Mouse (Mus musculus) B cell, adult 67 days (primary cell): Measurements from ENCODE around the gene H2afx. TPM values are rescaled to one million over a fixed set of nuclear protein-coding genes. Genes with fewer than 3 reads are reported as not detected.

ENCODE experiments used
- total RNA-seq, 2 experiments: library from RNA; stranded (reverse); gene quantifications; 4 replicates each; pipeline ENCODE4 v1.2.4; 2023

H2afx gene
- total RNA-seq: 10 to 100 TPM; 38.2 to 42.1 TPM

DNA sequence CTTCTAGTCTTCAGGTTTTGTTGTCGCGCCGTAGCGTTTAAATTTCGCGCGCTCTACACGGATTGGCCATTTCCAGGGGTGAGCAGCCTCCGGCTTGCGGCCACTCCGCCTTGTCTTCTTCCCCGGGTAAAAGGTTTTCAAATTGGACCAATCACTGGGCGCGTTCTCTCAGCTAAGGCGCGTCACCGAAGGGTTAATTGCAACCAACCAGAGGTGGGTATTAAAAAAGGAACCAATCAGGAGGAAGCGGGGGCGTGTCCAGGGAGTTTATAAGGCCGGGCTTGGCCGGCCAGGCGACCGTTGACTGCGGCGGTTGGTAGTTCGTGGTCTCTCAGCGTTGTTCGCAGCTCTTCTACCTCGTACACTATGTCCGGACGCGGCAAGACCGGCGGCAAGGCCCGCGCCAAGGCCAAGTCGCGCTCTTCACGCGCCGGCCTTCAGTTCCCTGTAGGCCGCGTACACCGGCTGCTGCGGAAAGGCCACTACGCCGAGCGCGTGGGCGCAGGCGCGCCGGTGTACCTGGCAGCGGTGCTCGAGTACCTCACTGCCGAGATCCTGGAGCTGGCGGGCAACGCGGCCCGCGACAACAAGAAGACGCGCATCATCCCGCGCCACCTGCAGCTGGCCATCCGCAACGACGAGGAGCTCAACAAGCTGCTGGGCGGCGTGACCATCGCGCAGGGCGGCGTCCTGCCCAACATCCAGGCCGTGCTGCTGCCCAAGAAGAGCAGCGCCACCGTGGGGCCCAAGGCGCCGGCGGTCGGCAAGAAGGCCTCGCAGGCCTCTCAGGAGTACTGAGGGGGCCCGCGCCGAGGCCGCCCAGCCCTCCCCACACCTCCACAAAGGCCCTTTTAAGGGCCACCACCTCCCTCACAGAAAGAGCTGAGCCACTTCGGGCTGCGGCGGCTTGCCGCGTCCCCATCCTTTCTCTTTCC, at the start of gene H2afx:
Gene H2afx, plus strand, starts transcription at position 299 of the 935 bp plus-strand sequence.

DNA sequence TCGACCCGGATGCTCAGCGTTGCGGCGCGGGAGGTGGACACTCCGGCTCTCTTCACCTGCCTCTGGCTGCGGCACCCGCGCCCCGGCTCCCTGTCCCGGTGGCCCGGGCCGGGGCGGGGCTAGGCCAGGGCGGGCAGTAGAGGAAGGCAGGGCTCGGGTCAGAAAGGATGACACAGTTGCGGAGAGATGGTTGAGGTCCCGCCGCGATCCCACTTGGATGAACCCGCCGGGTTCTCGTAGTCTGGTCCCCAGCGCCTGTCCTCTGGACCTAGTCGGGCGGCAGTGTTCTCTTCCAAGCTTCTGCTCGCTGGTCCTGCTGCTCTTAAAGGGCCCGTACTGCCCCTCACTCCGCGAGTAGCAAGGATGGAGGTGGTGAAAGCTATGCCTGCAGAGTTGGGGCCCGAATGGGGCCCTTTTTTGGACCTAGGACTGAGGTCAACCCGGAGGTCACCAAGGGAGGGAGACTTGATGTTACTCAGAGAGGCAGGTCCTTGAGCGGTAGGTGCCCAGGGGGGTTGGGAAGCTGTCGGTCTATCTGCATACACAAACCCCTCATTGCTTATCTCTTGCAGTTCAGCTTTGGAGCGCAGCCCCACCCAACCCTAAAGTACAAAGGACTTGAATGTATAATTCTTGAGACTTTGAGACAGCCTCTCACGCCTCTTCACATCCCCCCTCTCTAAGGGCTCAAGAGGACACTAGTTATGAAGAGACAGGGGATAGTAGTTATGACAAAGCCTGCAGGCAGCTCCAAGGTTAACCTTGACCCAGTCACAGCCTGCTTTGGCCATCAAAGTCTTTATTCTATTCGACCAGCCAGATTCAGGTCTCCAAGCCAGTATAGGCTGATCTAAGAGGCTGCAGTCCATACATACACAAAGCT, 46.2 kb upstream of the H2afx start, which contains the start of gene Abcg4:
Gene Abcg4, minus strand, starts transcription at position 540 of the 883 bp plus-strand sequence.

GRCm38 (mm10) chr9:44305466-44306079, 28.9 kb upstream of the H2afx start, which contains the start of gene Hinfp:
Hinfp (minus strand) TSS chr9:44305671.

DNA sequence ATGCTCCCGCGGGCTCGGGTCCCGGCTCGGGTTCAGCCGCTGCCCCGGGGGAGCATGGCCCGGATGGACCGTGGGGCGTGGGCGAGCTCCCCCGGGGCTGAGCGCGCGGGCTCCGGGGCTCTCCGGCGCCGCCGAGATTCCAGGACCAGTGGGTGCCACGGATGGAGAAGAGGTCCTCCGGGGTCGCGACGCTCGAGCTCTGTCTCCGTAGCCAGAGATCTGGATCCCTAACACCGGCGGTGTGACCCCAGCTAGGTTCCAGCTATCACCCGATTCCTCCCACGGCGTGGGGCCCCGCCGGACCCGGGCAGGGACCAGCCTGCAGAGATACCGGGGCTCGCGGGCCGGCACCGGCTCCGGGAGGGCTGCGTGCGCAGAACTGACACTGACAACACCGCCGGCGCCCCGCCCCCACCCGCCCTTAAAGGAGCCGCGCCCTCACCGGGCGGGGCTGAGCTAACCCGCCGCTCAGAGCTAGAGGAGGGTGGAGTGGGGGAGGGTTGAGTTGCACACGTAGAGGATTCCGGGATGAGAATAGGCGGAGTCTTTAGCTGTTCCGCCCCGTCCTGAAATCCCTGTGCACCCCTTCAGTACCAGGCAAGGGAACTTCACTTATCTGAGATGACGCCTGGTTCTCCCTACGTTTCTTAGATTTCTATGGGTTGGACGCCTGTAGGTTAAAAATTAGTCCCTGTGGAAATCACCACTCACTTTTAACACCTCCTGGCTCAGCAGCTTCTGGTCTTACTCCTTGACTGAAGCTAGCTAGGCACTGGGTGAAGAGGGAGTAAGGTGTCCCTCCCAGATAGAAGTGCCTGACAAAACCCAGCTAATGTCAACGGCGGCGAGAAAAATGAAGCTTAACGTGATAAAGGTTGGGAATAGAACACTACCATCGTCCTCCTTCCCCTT, 14.4 kb upstream of the H2afx start, which contains the start of gene C2cd2l:
Gene C2cd2l, minus strand, starts transcription at position 399 of the 912 bp plus-strand sequence.

DNA sequence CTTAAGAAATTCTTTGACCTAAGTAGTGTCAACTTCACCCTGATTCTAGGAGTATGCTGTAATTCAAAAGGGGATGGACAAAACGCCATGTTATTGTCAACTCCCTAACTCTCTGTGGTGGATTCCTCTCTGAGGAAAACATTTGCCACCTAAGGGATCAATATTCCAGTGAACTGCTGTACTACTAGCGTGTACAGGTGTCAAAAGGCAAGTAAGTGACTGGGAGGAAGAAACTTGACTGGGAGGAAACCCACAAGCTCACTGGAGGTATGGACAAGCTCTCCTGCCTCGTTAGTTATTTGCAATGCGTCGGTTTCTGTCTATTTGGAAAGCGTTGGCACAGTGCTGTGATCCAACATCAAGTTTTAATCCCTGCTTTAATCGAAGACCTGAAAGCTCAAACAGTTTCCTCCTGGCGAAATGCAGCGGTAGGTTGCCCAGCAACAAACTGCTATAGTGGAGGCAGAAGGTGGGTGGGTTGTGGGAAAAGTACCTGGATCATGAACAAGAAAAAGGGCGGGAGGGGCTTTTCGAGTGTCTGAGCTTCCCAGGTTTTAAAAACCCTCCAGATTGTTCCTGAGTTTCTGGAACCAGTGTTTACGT, 8.6 kb upstream of the H2afx start, which contains the start of gene Dpagt1:
Gene Dpagt1, plus strand, starts transcription at position 252 of the 603 bp plus-strand sequence.

DNA sequence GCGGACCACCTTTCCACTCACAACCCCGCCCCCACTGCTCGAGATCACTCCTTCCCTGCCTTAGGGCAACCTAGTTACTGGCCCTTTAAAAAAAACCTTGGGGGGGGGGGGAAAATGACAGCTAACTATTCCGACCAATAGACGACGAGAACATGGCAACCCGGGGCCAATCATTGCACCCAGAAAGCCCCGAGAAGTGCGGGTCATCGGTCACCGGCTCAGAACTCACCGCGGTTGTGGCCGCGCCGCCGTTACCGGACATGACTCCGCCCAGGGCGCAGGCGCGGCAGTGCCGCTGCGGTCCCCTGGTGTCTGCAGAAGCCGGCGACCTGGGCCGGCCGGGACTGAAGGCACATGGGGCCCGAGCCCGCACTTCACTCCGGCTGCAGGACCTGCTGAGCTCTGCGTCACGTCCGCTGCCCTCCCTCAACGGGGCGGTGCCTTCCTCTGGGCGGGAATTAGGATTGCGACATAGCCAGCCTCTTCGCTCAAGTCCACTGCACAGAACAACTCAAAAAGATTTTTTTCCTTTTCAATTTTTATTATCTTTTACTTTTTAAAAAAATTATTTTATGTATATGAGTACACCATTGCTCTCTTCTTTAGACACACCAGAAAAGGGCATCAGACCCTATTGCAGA, 9.4 kb downstream of the H2afx start, which contains the start of gene Hmbs:
Gene Hmbs, minus strand, starts transcription at position 448 of the 641 bp plus-strand sequence.

GRCm38 (mm10) chr9:44361190-44361917, 26.9 kb downstream of the H2afx start, which contains the start of gene Vps11:
Vps11 (minus strand) TSS chr9:44361670.

DNA sequence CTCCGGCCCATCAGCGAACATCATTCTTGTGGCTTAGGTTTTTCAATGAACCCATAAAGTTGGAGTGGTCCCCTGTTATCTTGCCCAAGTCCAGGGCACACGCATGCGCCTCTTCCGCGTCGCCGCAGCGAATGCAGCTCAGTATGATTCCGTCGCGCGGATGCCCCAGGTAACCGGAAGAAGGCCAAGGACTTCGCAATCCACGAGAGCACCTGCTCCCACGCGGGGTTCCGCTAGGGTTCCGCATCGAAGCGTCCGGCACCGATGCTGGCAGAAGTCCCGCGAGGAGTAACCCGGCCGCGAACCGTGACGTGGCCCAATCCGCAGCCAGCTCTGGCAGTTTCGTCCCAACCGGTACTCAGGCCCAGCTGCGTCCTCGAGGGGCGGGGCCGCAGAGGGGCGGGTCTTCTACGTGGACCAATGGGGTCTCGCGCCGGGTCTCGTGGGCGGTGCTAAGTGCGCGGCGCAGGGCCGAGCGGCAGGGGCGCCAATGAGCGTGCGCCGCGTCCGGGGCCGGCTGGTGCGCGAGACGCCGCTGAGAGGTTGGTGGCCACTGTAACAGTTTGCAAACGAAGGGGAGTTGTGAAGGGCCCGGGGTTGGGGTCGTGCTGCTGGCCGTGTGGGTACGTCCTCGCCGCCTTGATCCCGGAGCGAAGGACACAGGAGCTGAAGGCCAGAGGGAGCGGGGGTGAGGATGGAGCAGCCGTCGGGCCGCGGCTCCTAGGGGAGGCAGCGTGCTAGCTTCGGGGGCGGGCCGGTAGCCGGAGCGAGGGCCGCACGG, 44.8 kb downstream of the H2afx start, which contains the start of gene Hyou1:
Gene Hyou1, plus strand, starts transcription at position 437 of the 781 bp plus-strand sequence.

Other genes starting within 250 kb of the H2afx start
- under 1 TPM in 1 of 2 experiments, not detected in 1; 0.24 TPM for gene Mfrp, start 233.0 kb upstream of the H2afx start, total RNA-seq
- gene C1qtnf5, start 227.4 kb upstream of the H2afx start, total RNA-seq: not detected
- not detected for gene Gm49380, start 221.2 kb upstream of the H2afx start, total RNA-seq
- 10 to 100 TPM; 20.3 to 24.1 TPM for gene Rnf26, start 221.2 kb upstream of the H2afx start, total RNA-seq
- gene Mcam, start 200.2 kb upstream of the H2afx start, total RNA-seq: 1 to 10 TPM in 1 of 2 experiments, under 1 TPM in 1; 0.53 to 1.1 TPM
- gene Cbl, start 100.6 kb upstream of the H2afx start, total RNA-seq: 100 to 1,000 TPM; 147 to 153 TPM
- not detected for gene Ccdc153, start 94.0 kb upstream of the H2afx start, total RNA-seq
- gene Pdzd3, start 83.2 kb upstream of the H2afx start, total RNA-seq: not detected
- 1 to 10 TPM; 4.1 to 4.4 TPM for gene Nlrx1, start 66.1 kb upstream of the H2afx start, total RNA-seq
- not detected for gene Abcg4, start 46.1 kb upstream of the H2afx start, total RNA-seq
- 10 to 100 TPM; 69.0 to 69.1 TPM for gene Hinfp, start 29.0 kb upstream of the H2afx start, total RNA-seq
- 10 to 100 TPM; 19.9 to 22.5 TPM for gene C2cd2l, start 14.4 kb upstream of the H2afx start, total RNA-seq
- 10 to 100 TPM; 10.5 to 11.6 TPM for gene Dpagt1, start 8.7 kb upstream of the H2afx start, total RNA-seq
- gene Hmbs, start 9.5 kb downstream of the H2afx start, total RNA-seq: 10 to 100 TPM; 22.0 to 24.0 TPM
- 10 to 100 TPM; 65.8 to 68.3 TPM for gene Vps11, start 27.0 kb downstream of the H2afx start, total RNA-seq
- 10 to 100 TPM; 88.3 to 93.5 TPM for gene Hyou1, start 44.8 kb downstream of the H2afx start, total RNA-seq
- 10 to 100 TPM; 22.9 to 26.0 TPM for gene Slc37a4, start 62.2 kb downstream of the H2afx start, total RNA-seq
- gene Rps25, start 72.4 kb downstream of the H2afx start, total RNA-seq: 1,000 to 10,000 TPM; 2,410 to 2,500 TPM
- gene Trappc4, start 72.9 kb downstream of the H2afx start, total RNA-seq: 10 to 100 TPM; 64.2 to 64.3 TPM
- gene Ccdc84, start 83.9 kb downstream of the H2afx start, total RNA-seq: 10 to 100 TPM; 49.3 to 53.9 TPM
- not detected for gene Foxr1, start 106.4 kb downstream of the H2afx start, total RNA-seq
- gene Upk2, start 120.3 kb downstream of the H2afx start, total RNA-seq: not detected
- gene Bcl9l, start 148.1 kb downstream of the H2afx start, total RNA-seq: 100 to 1,000 TPM in 1 of 2 experiments, 10 to 100 TPM in 1; 95.2 to 106 TPM
- gene Cxcr5, start 227.2 kb downstream of the H2afx start, total RNA-seq: 100 to 1,000 TPM; 294 to 344 TPM